Mouse (Mus musculus) liver, embryonic 11.5 days (tissue): ENCODE measurements around the gene Gm6096. TPM values are rescaled to one million over a fixed set of nuclear protein-coding genes. Genes with fewer than 3 reads are reported as not detected.
A peak's percentile ranks its signal among the peaks of the same experiment; 100 is the strongest.

Experiments used
- ATAC-seq: fragments of 200-750 bp; cut with Nextera tagmentation; replicated peaks from 2 replicates; pipeline ENCODE4 v1.8.0; 2017; ENCODE audit warnings: moderate number of reproducible peaks, mild to moderate bottlenecking, moderate TSS enrichment, moderate library complexity; ENCODE audit not compliant: low FRiP score
- DNase-seq: peaks from one replicate; pipeline ENCODE4 v3.0.0-alpha.2; 2017; ENCODE audit warnings: low spot score
- H3K27ac ChIP-seq: fragments of 300-500 bp; sonication (generic); 2 replicates; pipeline ENCODE4 v1.5.1; 2014; ENCODE audit warnings: mild to moderate bottlenecking, low read depth, low read length, control low read depth
- H3K27me3 ChIP-seq: fragments of 300-500 bp; sonication (generic); replicated peaks from 2 replicates; pipeline ENCODE4 v1.6.1; 2014; ENCODE audit warnings: low read length, mixed read lengths; ENCODE audit not compliant: control insufficient read depth, insufficient read depth
- H3K36me3 ChIP-seq: fragments of 300-500 bp; sonication (generic); 2 replicates; pipeline ENCODE4 v1.6.1; 2014; ENCODE audit warnings: mild to moderate bottlenecking, low read length, moderate library complexity, mixed read lengths; ENCODE audit not compliant: control insufficient read depth, insufficient read depth
- H3K4me1 ChIP-seq: fragments of 300-500 bp; sonication (generic); replicated peaks from 2 replicates; pipeline ENCODE4 v1.6.1; 2014; ENCODE audit warnings: low read length, mixed read lengths; ENCODE audit not compliant: control insufficient read depth, insufficient read depth
- H3K4me2 ChIP-seq: fragments of 300-500 bp; sonication (generic); 2 replicates; pipeline ENCODE4 v1.6.1; 2014; ENCODE audit warnings: mild to moderate bottlenecking, control low read depth, moderate library complexity
- H3K4me3 ChIP-seq: fragments of 300-500 bp; sonication (generic); 2 replicates; pipeline ENCODE4 v1.5.1; 2014; ENCODE audit warnings: low read depth, low read length, control low read depth
- H3K9ac ChIP-seq: fragments of 300-500 bp; sonication (generic); 2 replicates; pipeline ENCODE4 v1.6.1; 2014; ENCODE audit warnings: low read depth, low read length, control low read depth
- H3K9me3 ChIP-seq: fragments of 300-500 bp; sonication (generic); 2 replicates; pipeline ENCODE4 v1.6.1; 2016; ENCODE audit warnings: low read length, inconsistent platforms, mixed read lengths; ENCODE audit not compliant: control insufficient read depth
- WGBS: fragments of 180-500 bp; shearing (Covaris S2); extraction: QIAGEN DNeasy Blood & Tissue Kit; methylation state at CpG from one replicate; pipeline ENCODE4 v1.1.7; 2014; 5-methylcytosine and 5-hydroxymethylcytosine counted together
- polyA plus RNA-seq: library from polyadenylated mRNA; unstranded; fragments of >200 nt; fragmentation: Nextera tagmentation; extraction: Ambion mirVana; gene quantifications from 2 replicates; pipeline ENCODE4 v1.2.1, GENCODE M21; 2014

Gm6096 gene
- polyA plus RNA-seq, 1 experiment from 2014 or later: not detected

DNA sequence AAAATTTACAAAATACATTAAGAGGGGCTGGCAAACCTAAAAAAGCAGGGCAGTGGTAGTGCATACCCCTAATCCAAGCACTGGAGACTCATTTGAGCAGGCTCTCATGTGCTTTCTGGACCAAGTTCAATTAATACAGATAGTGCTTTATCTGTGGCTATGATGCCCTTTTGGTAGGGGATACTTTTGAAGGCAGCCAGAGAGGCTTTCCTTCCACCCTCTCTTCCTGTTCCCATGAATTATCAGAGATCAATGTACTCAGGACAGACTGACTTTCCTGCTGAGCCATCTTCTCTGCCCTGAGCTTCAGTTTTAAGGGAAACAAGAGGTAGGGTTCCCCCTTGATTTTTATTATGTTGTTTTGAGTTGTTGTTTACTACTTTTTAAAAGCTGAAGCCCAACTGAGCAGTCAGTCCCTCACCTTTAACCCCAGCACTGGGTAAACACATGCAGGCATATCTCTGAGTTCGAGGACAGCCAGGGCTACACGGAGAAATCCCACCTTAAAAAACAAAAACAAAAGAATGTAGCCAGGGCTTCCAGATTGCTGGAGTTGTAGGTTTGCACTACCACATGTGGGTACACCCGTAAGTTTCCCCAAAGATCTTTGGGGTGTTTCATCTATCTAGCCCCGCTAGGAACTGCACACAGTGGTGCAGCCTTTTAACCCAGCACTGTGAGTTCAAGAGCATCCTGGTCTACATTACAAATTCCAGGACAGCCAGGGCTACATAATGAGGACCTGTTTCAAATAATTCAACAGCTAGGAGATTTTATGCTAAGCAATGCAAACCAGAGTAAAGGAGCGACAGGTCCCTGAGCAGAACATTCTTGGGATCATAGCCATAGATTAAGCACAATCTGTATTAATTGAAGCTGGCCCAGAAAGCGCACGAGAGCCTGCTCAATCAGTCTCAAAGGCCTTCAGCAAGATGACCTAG, 17.8 kb upstream of the Gm6096 start:
- Histone ChIP-seq H3K9ac (peak overlapping the region; percentile 74), H3K4me2 (peak overlapping the region; percentile 94), H3K4me1 (peaks cover 22% of the 10 kb centered on the region), H3K9me3 (no peaks in the 10 kb centered on the region), H3K36me3 (peaks cover 14% of the 10 kb centered on the region), H3K27me3 (no peaks in the 10 kb centered on the region), H3K27ac (peak overlapping the region; percentile 84), H3K4me3 (peak overlapping the region; percentile 60)
- 40% methylated on average over 7 of the region's 7 CpGs for WGBS
- no peak for DNase-seq
- no peak; the same call in 1 of the 2 replicates for ATAC-seq

- peak; percentile 91 for ATAC-seq
- peaks cover 12% of the 10 kb centered on the region for H3K4me1 ChIP-seq
These were observed 16.8 kb upstream of the Gm6096 start for GRCm38 (mm10) chr7:34233909-34234609.

GRCm38 (mm10) chr7:34234610-34235561, 16.0 kb upstream of the Gm6096 start:
- ATAC-seq: no peak
- H3K27ac ChIP-seq: peak overlapping the region; percentile 93
- no peaks in the 10 kb centered on the region for H3K9me3 ChIP-seq
- no peaks in the 10 kb centered on the region for H3K27me3 ChIP-seq
- no peak for DNase-seq
- H3K4me1 ChIP-seq: peaks cover 11% of the 10 kb centered on the region
- 3% methylated on average over 17 of the region's 17 CpGs for WGBS
- peak overlapping the region; percentile 94 for H3K4me2 ChIP-seq
- H3K9ac ChIP-seq: peak overlapping the region; percentile 86
- H3K36me3 ChIP-seq: peaks cover 20% of the 10 kb centered on the region
- H3K4me3 ChIP-seq: peak overlapping the region; percentile 60

More at GRCm38 (mm10) chr7:34233909-34234609, 16.8 kb upstream of the Gm6096 start:
- peak; percentile 100 for DNase-seq
- H3K36me3 ChIP-seq: peaks cover 14% of the 10 kb centered on the region
- H3K27ac ChIP-seq: peak overlapping the region; percentile 93
- no peaks in the 10 kb centered on the region for H3K27me3 ChIP-seq
- peak overlapping the region; percentile 86 for H3K9ac ChIP-seq
- H3K9me3 ChIP-seq: no peaks in the 10 kb centered on the region
- WGBS: under 1% methylated on average over 46 of the region's 46 CpGs
- peak overlapping the region; percentile 94 for H3K4me2 ChIP-seq
- peak overlapping the region; percentile 60 for H3K4me3 ChIP-seq

- no peak overlapping the region for H3K27ac ChIP-seq
- H3K27me3 ChIP-seq: no peaks in the 10 kb centered on the region
- H3K9ac ChIP-seq: no peak overlapping the region
- no peaks in the 10 kb centered on the region for H3K9me3 ChIP-seq
- DNase-seq (no peak), ATAC-seq (no peak)
- no peak overlapping the region for H3K4me3 ChIP-seq
- H3K4me1 ChIP-seq: peaks cover 11% of the 10 kb centered on the region
- 83% methylated on average over 5 of the region's 5 CpGs for WGBS
- peaks cover 20% of the 10 kb centered on the region for H3K36me3 ChIP-seq
- no peak overlapping the region for H3K4me2 ChIP-seq
These were observed 15.2 kb upstream of the Gm6096 start for GRCm38 (mm10) chr7:34235602-34236001.

DNA sequence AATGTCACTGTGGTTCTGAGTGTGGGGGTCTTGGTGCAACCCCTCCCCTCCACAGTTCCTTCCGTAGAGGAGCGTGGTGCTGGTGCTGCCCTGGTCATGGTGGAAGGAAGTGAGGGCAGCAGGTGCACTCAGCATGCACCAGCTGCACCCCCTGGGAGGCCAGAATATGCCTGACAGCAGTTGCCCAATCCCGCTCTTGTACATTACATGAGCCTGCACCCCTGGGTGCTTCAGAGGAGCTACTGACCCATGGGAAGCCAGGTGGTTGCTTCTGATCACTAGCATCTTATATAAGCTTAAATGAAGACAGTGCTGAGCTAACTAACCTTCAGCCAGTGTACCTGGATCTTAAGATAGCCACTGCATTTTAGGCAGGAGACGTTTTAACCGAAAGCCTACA, 12.8 kb upstream of the Gm6096 start:
- DNase-seq: no peak
- no peak overlapping the region for H3K27ac ChIP-seq
- H3K36me3 ChIP-seq: peaks cover 20% of the 10 kb centered on the region
- no peak overlapping the region for H3K4me2 ChIP-seq
- no peak overlapping the region for H3K4me3 ChIP-seq
- no peak for ATAC-seq
- no peaks in the 10 kb centered on the region for H3K9me3 ChIP-seq
- 88% methylated on average over 5 of the region's 5 CpGs for WGBS
- no peak overlapping the region for H3K9ac ChIP-seq
- H3K27me3 ChIP-seq: no peaks in the 10 kb centered on the region
- peaks cover 4% of the 10 kb centered on the region for H3K4me1 ChIP-seq

- 96% methylated on average over 11 of the region's 11 CpGs for WGBS
- H3K27me3 ChIP-seq: no peaks in the 10 kb centered on the region
- ATAC-seq: no peak
- DNase-seq: no peak
- no peaks in the 10 kb centered on the region for H3K9me3 ChIP-seq
- H3K4me1 ChIP-seq: no peaks in the 10 kb centered on the region
- no peak overlapping the region for H3K4me3 ChIP-seq
- H3K9ac ChIP-seq: no peak overlapping the region
- H3K4me2 ChIP-seq: no peak overlapping the region
- no peak overlapping the region for H3K27ac ChIP-seq
- H3K36me3 ChIP-seq: peaks cover 31% of the 10 kb centered on the region; the same call in 1 of the 2 replicates
These were observed 8.7 kb upstream of the Gm6096 start for GRCm38 (mm10) chr7:34242176-34242575.

- no peaks in the 10 kb centered on the region for H3K4me1 ChIP-seq
- ATAC-seq (no peak), DNase-seq (no peak)
- no peaks in the 10 kb centered on the region for H3K27me3 ChIP-seq
- H3K36me3 ChIP-seq: peaks cover 21% of the 10 kb centered on the region; the same call in 1 of the 2 replicates
- H3K4me2 ChIP-seq: no peak overlapping the region
- 88% methylated on average over 3 of the region's 3 CpGs for WGBS
- H3K4me3 ChIP-seq: no peak overlapping the region
- H3K9me3 ChIP-seq: no peaks in the 10 kb centered on the region
- H3K9ac ChIP-seq: no peak overlapping the region
- no peak overlapping the region for H3K27ac ChIP-seq
These were observed 3.9 kb upstream of the Gm6096 start for GRCm38 (mm10) chr7:34246870-34247499.

- DNase-seq (no peak), ATAC-seq (no peak)
- H3K4me2 ChIP-seq: no peak overlapping the region
- H3K36me3 ChIP-seq: peaks cover 17% of the 10 kb centered on the region
- no peaks in the 10 kb centered on the region for H3K27me3 ChIP-seq
- no peak overlapping the region for H3K9ac ChIP-seq
- no peak overlapping the region for H3K4me3 ChIP-seq
- 82% methylated on average over 2 of the region's 2 CpGs for WGBS
- H3K9me3 ChIP-seq: no peaks in the 10 kb centered on the region
- H3K4me1 ChIP-seq: no peaks in the 10 kb centered on the region
- H3K27ac ChIP-seq: no peak overlapping the region
These were observed 1.2 kb downstream of the Gm6096 start for GRCm38 (mm10) chr7:34252030-34252429.
